Mouse (Mus musculus): ENCODE results near the gene Ifna16.
A peak's percentile ranks its signal among the peaks of the same experiment; 100 is the strongest.

Ifna16 gene

GRCm38 (mm10) chr4:88691259-88691658 is 14.5 kb upstream of the Ifna16 start, which contains the start of gene Ifnab:
Gene Ifnab (minus strand): TSS chr4:88691359.
- TF ChIP-seq GATA4 (IDR thresholded peaks at IDR 0.05; ENCODE audit: insufficient replicate concordance, low read length) = no peak

- TF ChIP-seq GATA4 (IDR thresholded peaks at IDR 0.05; ENCODE audit: insufficient replicate concordance, low read length) = no peak
These were observed 7.1 kb upstream of the Ifna16 start, which contains the start of gene Ifna2 for GRCm38 (mm10) chr4:88683812-88684211. Gene Ifna2 (minus strand): TSS chr4:88683912.

GRCm38 (mm10) chr4:88681353-88681752 is 4.6 kb upstream of the Ifna16 start:
- TF ChIP-seq GATA4 (IDR thresholded peaks at IDR 0.05; ENCODE audit: insufficient replicate concordance, low read length) = no peak

- TF ChIP-seq GATA4 (IDR thresholded peaks at IDR 0.05; ENCODE audit: insufficient replicate concordance, low read length) = no peak
These were observed 3.6 kb upstream of the Ifna16 start for GRCm38 (mm10) chr4:88680362-88680761.

- TF ChIP-seq GATA4 (IDR thresholded peaks at IDR 0.05; ENCODE audit: insufficient replicate concordance, low read length) = no peak
These were observed 21.3 kb downstream of the Ifna16 start for GRCm38 (mm10) chr4:88655461-88655860.

GRCm38 (mm10) chr4:88653644-88654043 is 23.1 kb downstream of the Ifna16 start:
- TF ChIP-seq GATA4 (IDR thresholded peaks at IDR 0.05; ENCODE audit: insufficient replicate concordance, low read length) = no peak

- TF ChIP-seq GATA4 (IDR thresholded peaks at IDR 0.05; ENCODE audit: insufficient replicate concordance, low read length) = no peak
These were observed 32.4 kb downstream of the Ifna16 start, which contains the start of gene Ifna13 for GRCm38 (mm10) chr4:88644359-88644758. Gene Ifna13 (minus strand): TSS chr4:88644459.

- TF ChIP-seq GATA4 (IDR thresholded peaks at IDR 0.05; ENCODE audit: insufficient replicate concordance, low read length) = no peak
These were observed 34.2 kb downstream of the Ifna16 start for GRCm38 (mm10) chr4:88642526-88642925.

- peak; percentile 9; the same call in 1 of the 2 replicates for TF ChIP-seq GATA4 (IDR thresholded peaks at IDR 0.05; ENCODE audit: insufficient replicate concordance, low read length)
These were observed 35.5 kb downstream of the Ifna16 start for GRCm38 (mm10) chr4:88641077-88641831.

- no peak for TF ChIP-seq GATA4 (IDR thresholded peaks at IDR 0.05; ENCODE audit: insufficient replicate concordance, low read length)
These were observed 36.0 kb downstream of the Ifna16 start for GRCm38 (mm10) chr4:88640704-88641076.

GRCm38 (mm10) chr4:88634311-88634710 is 42.4 kb downstream of the Ifna16 start, which contains the start of gene C87499:
Gene C87499 (minus strand): TSS chr4:88634411.
- TF ChIP-seq GATA4 (IDR thresholded peaks at IDR 0.05; ENCODE audit: insufficient replicate concordance, low read length) = no peak

Measured in liver, adult (tissue).